Mouse (Mus musculus) liver, postnatal 0 days (tissue): ENCODE results near the gene Olfr318. TPM values are rescaled to one million over a fixed set of nuclear protein-coding genes. Genes with fewer than 3 reads are reported as not detected.
"Not testable (repeated sequence)": the region's sequence is repeated elsewhere in the genome, so short reads cannot be mapped to it uniquely, and the experiment has no call there.

Source experiments
- ATAC-seq: fragments of 200-750 bp; cut with Nextera tagmentation; 2 replicates; pipeline ENCODE4 v1.8.0; 2017; ENCODE audit warnings: mild to moderate bottlenecking, moderate library complexity
- DNase-seq: peaks from one replicate; pipeline ENCODE4 v3.0.0-alpha.2; 2016
- H3K27ac ChIP-seq: fragments of 300-500 bp; sonication (generic); 2 replicates; pipeline ENCODE4 v1.5.1; 2014; ENCODE audit warnings: antibody characterized with exemption, moderate library complexity, mild to moderate bottlenecking, low read depth
- H3K27me3 ChIP-seq: fragments of 300-500 bp; sonication (generic); 2 replicates; pipeline ENCODE4 v1.6.1; 2014; ENCODE audit warnings: low read length, control low read depth, mixed read lengths; ENCODE audit not compliant: insufficient read depth
- H3K36me3 ChIP-seq: fragments of 300-500 bp; sonication (generic); replicated peaks from 2 replicates; pipeline ENCODE4 v1.6.1; 2014; ENCODE audit warnings: mild to moderate bottlenecking, control low read depth, low read length, moderate library complexity, mixed read lengths; ENCODE audit not compliant: insufficient read depth
- H3K4me1 ChIP-seq: fragments of 300-500 bp; sonication (generic); 2 replicates; pipeline ENCODE4 v1.6.1; 2014; ENCODE audit warnings: antibody characterized with exemption, mild to moderate bottlenecking, control low read depth; ENCODE audit not compliant: insufficient read depth
- H3K4me2 ChIP-seq: fragments of 300-500 bp; sonication (generic); 2 replicates; pipeline ENCODE4 v1.6.1; 2014; ENCODE audit warnings: low read depth, mild to moderate bottlenecking, low read length, moderate library complexity, mixed read lengths
- H3K4me3 ChIP-seq: fragments of 300-500 bp; sonication (generic); 2 replicates; pipeline ENCODE4 v1.5.1; 2014; ENCODE audit warnings: low read depth, low read length
- H3K9ac ChIP-seq: fragments of 300-500 bp; sonication (generic); replicated peaks from 2 replicates; pipeline ENCODE4 v1.6.1; 2014; ENCODE audit warnings: mild to moderate bottlenecking, moderate library complexity
- H3K9me3 ChIP-seq: fragments of 300-500 bp; sonication (generic); 2 replicates; pipeline ENCODE4 v1.6.1; 2016; ENCODE audit warnings: mild to moderate bottlenecking, control low read depth, low read length, mixed read lengths
- CTCF ChIP-seq: sonication (generic); IDR thresholded peaks from 2 replicates; pipeline ENCODE4 v1.5.1; 2016; ENCODE audit warnings: antibody characterized with exemption, low read depth
- EP300 ChIP-seq: IDR thresholded peaks from 2 replicates; pipeline ENCODE4 v1.6.1; 2016; ENCODE audit warnings: antibody characterized with exemption, low read depth, mild to moderate bottlenecking
- WGBS: fragments of 180-500 bp; shearing (Covaris S2); extraction: QIAGEN DNeasy Blood & Tissue Kit; methylation state at CpG from one replicate; pipeline ENCODE4 v1.1.7; 2014; ENCODE audit not compliant: insufficient replicate concordance; 5-methylcytosine and 5-hydroxymethylcytosine counted together
- polyA plus RNA-seq: library from polyadenylated mRNA; unstranded; fragments of >200 nt; fragmentation: Nextera tagmentation; extraction: Ambion mirVana; gene quantifications from 2 replicates; pipeline ENCODE4 v1.2.1, GENCODE M21; 2015

Olfr318 gene
- not detected in 2 replicates for polyA plus RNA-seq

- no peak for DNase-seq
- no peak for ATAC-seq
- H3K36me3 ChIP-seq = no peaks in the 10 kb centered on the region
- TF ChIP-seq CTCF (no peak), EP300 (no peak)
- H3K27ac ChIP-seq = no peak within 1 kb of the TSS
- H3K4me1 ChIP-seq = no peaks in the 10 kb centered on the region
- H3K9ac ChIP-seq = no peak within 1 kb of the TSS
- H3K4me3 ChIP-seq = no peak within 1 kb of the TSS
- H3K27me3 ChIP-seq = no peaks in the 10 kb centered on the region
- no peak within 1 kb of the TSS for H3K4me2 ChIP-seq
- no peaks in the 10 kb centered on the region for H3K9me3 ChIP-seq
These were observed at the start of gene Olfr318 for GRCm38 (mm10) chr11:58723914-58724313. Gene Olfr318 (minus strand): TSS chr11:58724014.

GRCm38 (mm10) chr11:58772888-58773287 lies 49.1 kb upstream of the Olfr318 start, which contains the start of gene Olfr315:
Gene Olfr315 (plus strand): TSS chr11:58773188.
- no peak within 1 kb of the TSS for H3K27ac ChIP-seq
- no peaks in the 10 kb centered on the region for H3K4me1 ChIP-seq
- no peak within 1 kb of the TSS for H3K9ac ChIP-seq
- no peak for ATAC-seq
- no peaks in the 10 kb centered on the region for H3K27me3 ChIP-seq
- H3K4me2 ChIP-seq = no peak within 1 kb of the TSS
- H3K4me3 ChIP-seq = no peak within 1 kb of the TSS
- no peak for DNase-seq
- TF ChIP-seq CTCF (no peak), EP300 (no peak)
- H3K36me3 ChIP-seq = no peaks in the 10 kb centered on the region
- H3K9me3 ChIP-seq = no peaks in the 10 kb centered on the region

- H3K36me3 ChIP-seq = no peaks in the 10 kb centered on the region
- WGBS = 71% methylated on average over 2 of the region's 2 CpGs
- no peak within 1 kb of the TSS for H3K4me3 ChIP-seq
These were observed 28.6 kb upstream of the Olfr318 start, which contains the start of gene Olfr316 for GRCm38 (mm10) chr11:58752434-58752833. Gene Olfr316 (plus strand): TSS chr11:58752734.

GRCm38 (mm10) chr11:58751096-58751495 lies 27.3 kb upstream of the Olfr318 start:
- not testable (repeated sequence) for H3K27ac ChIP-seq, H3K36me3 ChIP-seq, H3K27me3 ChIP-seq, H3K4me3 ChIP-seq, H3K4me1 ChIP-seq, H3K9me3 ChIP-seq, ATAC-seq, H3K4me2 ChIP-seq, H3K9ac ChIP-seq, DNase-seq
- 86% methylated on average over 18 of the region's 18 CpGs for whole genome bisulfite sequencing

More at GRCm38 (mm10) chr11:58752434-58752833, 28.6 kb upstream of the Olfr318 start, which contains the start of gene Olfr316:
- H3K4me1 ChIP-seq = no peaks in the 10 kb centered on the region
- DNase-seq = no peak
- ATAC-seq = no peak
- no peaks in the 10 kb centered on the region for H3K9me3 ChIP-seq
- no peak within 1 kb of the TSS for H3K9ac ChIP-seq
- H3K27me3 ChIP-seq = no peaks in the 10 kb centered on the region
- TF ChIP-seq EP300 = no peak
- no peak for TF ChIP-seq CTCF
- H3K4me2 ChIP-seq = no peak within 1 kb of the TSS
- H3K27ac ChIP-seq = no peak within 1 kb of the TSS

- Histone ChIP-seq H3K9me3 (no peaks in the 10 kb centered on the region), H3K4me1 (no peaks in the 10 kb centered on the region), H3K27me3 (no peaks in the 10 kb centered on the region), H3K9ac (no peak within 1 kb of the TSS), H3K27ac (no peak within 1 kb of the TSS), H3K4me2 (no peak within 1 kb of the TSS), H3K4me3 (no peak within 1 kb of the TSS), H3K36me3 (no peaks in the 10 kb centered on the region)
- no peak for TF ChIP-seq EP300
- no peak for TF ChIP-seq CTCF
- no peak for DNase-seq
- 62% methylated on average over 4 of the region's 4 CpGs for WGBS
- ATAC-seq = no peak
These were observed 15.0 kb upstream of the Olfr318 start, which contains the start of gene Olfr317 for GRCm38 (mm10) chr11:58738792-58739262. Gene Olfr317 (minus strand): TSS chr11:58739212.

- H3K27me3 ChIP-seq = no peaks in the 10 kb centered on the region
- no peak overlapping the region for H3K4me2 ChIP-seq
- no peaks in the 10 kb centered on the region for H3K36me3 ChIP-seq
- no peak overlapping the region for H3K9ac ChIP-seq
- no peak overlapping the region for H3K27ac ChIP-seq
- 60% methylated on average over 3 of the region's 3 CpGs for WGBS
- ATAC-seq (no peak), DNase-seq (no peak)
- H3K4me3 ChIP-seq = no peak overlapping the region
- no peaks in the 10 kb centered on the region for H3K9me3 ChIP-seq
- no peaks in the 10 kb centered on the region for H3K4me1 ChIP-seq
- TF ChIP-seq CTCF (no peak), EP300 (no peak)
These were observed 9.6 kb upstream of the Olfr318 start for GRCm38 (mm10) chr11:58733372-58733771.

- H3K9ac ChIP-seq, H3K4me3 ChIP-seq, H3K27me3 ChIP-seq, H3K9me3 ChIP-seq, ATAC-seq, H3K27ac ChIP-seq, DNase-seq, H3K4me2 ChIP-seq, H3K36me3 ChIP-seq, H3K4me1 ChIP-seq: not testable (repeated sequence)
- WGBS = 76% methylated on average over 5 of the region's 6 CpGs
These were observed 4.3 kb upstream of the Olfr318 start for GRCm38 (mm10) chr11:58727896-58728650.
